Mouse (Mus musculus): ENCODE measurements around the gene Colca2.

DNA sequence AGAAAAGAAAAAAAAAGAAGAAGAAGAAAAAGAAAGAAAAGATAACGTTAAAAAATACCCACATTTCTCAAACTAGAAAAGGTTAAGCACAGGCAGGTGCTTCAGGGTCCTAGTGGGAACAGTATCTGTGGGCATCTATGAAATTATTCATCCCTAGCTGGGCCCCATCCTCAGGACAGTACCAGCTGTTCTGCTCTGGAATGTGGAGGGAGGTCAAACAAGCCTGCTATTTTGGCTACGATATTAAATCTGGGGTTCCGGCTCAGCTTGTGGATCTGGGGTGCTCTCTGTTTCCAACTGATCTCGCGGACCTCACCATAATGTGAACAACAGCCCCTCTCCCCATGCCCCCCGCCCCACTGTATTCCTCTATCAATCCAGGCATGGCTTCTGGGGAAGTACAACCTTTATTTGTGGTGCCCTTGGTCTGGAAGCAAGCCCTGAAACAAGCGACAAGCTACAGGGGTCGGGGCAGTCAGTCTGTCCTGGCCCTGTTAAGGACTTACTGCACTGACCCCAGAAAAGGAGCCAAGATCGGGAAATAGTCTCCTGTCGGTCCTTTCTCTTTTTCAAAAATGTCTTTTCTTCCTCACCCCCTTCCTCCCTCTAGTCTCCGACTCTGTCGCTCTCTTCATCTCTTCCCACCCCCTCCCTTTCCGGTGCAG lies 403 bp downstream of the Colca2 start:
- TF ChIP-seq CTCF (conservative IDR thresholded peaks at IDR 0.05; ENCODE audit: low read length): no peak
- no peak for TF ChIP-seq NANOG (IDR thresholded peaks at IDR 0.05; ENCODE audit: borderline replicate concordance, low read length)
